Mouse (Mus musculus) hindbrain, embryonic 16.5 days (tissue): ENCODE data around the gene Cacna2d1. TPM values are rescaled to one million over a fixed set of nuclear protein-coding genes. Genes with fewer than 3 reads are reported as not detected.

Source experiments
- ATAC-seq: fragments of 200-750 bp; cut with Nextera tagmentation; 2 replicates; pipeline ENCODE4 v1.8.0; 2017; ENCODE audit warnings: moderate TSS enrichment, moderate library complexity
- H3K27ac ChIP-seq: fragments of 300-500 bp; sonication (generic); 2 replicates; pipeline ENCODE4 v1.5.1; 2014; ENCODE audit warnings: low read depth, mild to moderate bottlenecking, control low read depth, low read length, moderate library complexity
- H3K27me3 ChIP-seq: fragments of 300-500 bp; sonication (generic); replicated peaks from 2 replicates; pipeline ENCODE4 v1.6.1; 2014; ENCODE audit warnings: low read length; ENCODE audit not compliant: control insufficient read depth, insufficient read depth
- H3K36me3 ChIP-seq: fragments of 300-500 bp; sonication (generic); 2 replicates; pipeline ENCODE4 v1.6.1; 2014; ENCODE audit warnings: mild to moderate bottlenecking, low read length, moderate library complexity, mixed read lengths; ENCODE audit not compliant: control insufficient read depth, insufficient read depth
- H3K4me1 ChIP-seq: fragments of 300-500 bp; sonication (generic); 2 replicates; pipeline ENCODE4 v1.6.1; 2014; ENCODE audit warnings: low read depth, low read length; ENCODE audit not compliant: control insufficient read depth, insufficient read depth
- H3K4me2 ChIP-seq: fragments of 300-500 bp; sonication (generic); 2 replicates; pipeline ENCODE4 v1.6.1; 2014; ENCODE audit warnings: mild to moderate bottlenecking, low read length, control low read depth, moderate library complexity
- H3K4me3 ChIP-seq: fragments of 300-500 bp; sonication (generic); 2 replicates; pipeline ENCODE4 v1.5.1; 2014; ENCODE audit warnings: mild to moderate bottlenecking, low read length, control low read depth, moderate library complexity
- H3K9ac ChIP-seq: fragments of 300-500 bp; sonication (generic); 2 replicates; pipeline ENCODE4 v1.6.1; 2014; ENCODE audit warnings: low read depth, mild to moderate bottlenecking, control low read depth, low read length, moderate library complexity
- H3K9me3 ChIP-seq: fragments of 300-500 bp; sonication (generic); 2 replicates; pipeline ENCODE4 v1.6.1; 2014; ENCODE audit warnings: mild to moderate bottlenecking, low read length, moderate library complexity; ENCODE audit not compliant: control insufficient read depth
- WGBS: fragments of 180-500 bp; shearing (Covaris S2); extraction: QIAGEN DNeasy Blood & Tissue Kit; methylation state at CpG from one replicate; pipeline ENCODE4 v1.1.7; 2014; 5-methylcytosine and 5-hydroxymethylcytosine counted together
- polyA plus RNA-seq: library from polyadenylated mRNA; unstranded; fragments of >200 nt; fragmentation: Nextera tagmentation; extraction: Ambion mirVana; gene quantifications from 2 replicates; pipeline ENCODE4 v1.2.1, GENCODE M21; 2015

Gene Cacna2d1
- polyA plus RNA-seq, 1 experiment from 2014 or later = 30.4 TPM

DNA sequence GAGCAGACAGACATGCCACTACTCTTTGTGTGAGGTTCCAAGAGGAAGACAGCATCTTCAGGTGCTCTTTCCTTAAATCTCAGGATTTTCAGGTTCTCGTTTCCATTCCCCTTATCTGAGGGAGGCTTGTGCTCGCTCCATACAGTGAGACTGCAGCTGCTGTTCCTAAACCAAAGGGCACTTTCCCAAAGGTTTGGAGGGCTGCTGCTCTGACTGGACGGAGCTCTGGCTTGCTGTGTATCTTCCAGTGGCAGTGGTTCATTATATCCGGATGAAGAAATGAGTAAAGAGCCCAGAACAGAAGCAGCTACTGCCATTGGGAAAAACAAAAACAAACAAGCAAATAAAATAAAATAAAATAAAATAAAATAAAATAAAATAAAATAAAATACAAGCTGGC lies 359.3 kb downstream of the Cacna2d1 start:
- Histone ChIP-seq H3K36me3 (no peaks in the 10 kb centered on the region), H3K9me3 (no peaks in the 10 kb centered on the region), H3K27ac (no peak overlapping the region), H3K4me3 (no peak overlapping the region), H3K27me3 (no peaks in the 10 kb centered on the region), H3K4me1 (no peaks in the 10 kb centered on the region), H3K4me2 (no peak overlapping the region), H3K9ac (no peak overlapping the region)
- ATAC-seq = no peak
- 69% methylated on average over 4 of the region's 4 CpGs for WGBS

DNA sequence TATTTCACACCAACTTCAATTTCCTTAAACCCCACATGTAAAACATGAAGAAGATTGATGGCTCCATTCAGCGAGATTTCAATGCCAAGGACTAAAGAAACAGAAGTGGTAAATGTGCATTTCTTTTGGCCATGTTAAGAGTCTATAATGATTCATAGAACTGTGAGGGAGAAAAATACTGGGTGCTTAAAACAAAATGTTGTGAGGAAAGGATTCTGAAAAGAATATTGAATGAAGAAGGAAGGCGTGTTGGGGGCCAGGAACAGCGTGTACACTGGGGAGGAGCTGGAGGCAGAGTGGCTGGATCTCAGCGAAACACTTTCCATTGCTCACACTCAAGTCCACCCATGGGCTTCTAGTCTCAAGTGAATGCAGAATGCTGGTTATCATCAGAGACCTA lies 360.2 kb downstream of the Cacna2d1 start:
- no peak overlapping the region for H3K9ac ChIP-seq
- H3K9me3 ChIP-seq = no peaks in the 10 kb centered on the region
- H3K36me3 ChIP-seq = no peaks in the 10 kb centered on the region
- no peak overlapping the region for H3K27ac ChIP-seq
- no peaks in the 10 kb centered on the region for H3K4me1 ChIP-seq
- H3K4me3 ChIP-seq = no peak overlapping the region
- no peak for ATAC-seq
- no peaks in the 10 kb centered on the region for H3K27me3 ChIP-seq
- H3K4me2 ChIP-seq = no peak overlapping the region
- 54% methylated on average over 4 of the region's 4 CpGs for WGBS

DNA sequence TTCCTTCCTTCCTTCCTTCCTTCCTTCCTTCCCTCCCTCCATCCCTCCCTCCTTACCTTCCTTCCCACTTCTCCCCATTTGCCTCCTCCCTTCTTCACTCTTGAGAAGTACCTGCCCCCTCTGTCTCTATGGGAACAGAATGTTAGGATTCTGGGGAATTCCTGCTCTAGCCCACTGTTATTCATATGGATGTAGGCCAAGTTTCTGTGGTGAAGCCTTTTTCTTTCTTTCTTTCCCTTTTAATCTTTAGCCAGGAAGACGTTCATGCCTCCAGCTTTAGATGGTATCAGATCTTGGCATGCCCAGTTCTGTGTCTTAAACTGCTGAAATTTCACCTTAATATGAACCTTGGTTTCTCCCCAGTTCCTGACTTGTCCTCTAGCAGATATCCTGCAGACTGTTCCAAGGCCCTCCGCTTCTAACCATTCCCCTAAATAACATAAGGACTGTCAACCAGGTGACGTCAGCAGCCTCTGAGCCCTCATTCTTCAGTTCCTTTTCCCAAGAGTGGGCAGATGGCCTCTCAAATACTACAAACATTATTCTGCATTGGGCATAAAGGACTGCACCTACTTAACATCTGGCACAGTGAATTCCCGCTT lies 362.8 kb downstream of the Cacna2d1 start:
- Histone ChIP-seq H3K36me3 (no peaks in the 10 kb centered on the region), H3K4me1 (no peaks in the 10 kb centered on the region), H3K9ac (no peak overlapping the region), H3K9me3 (no peaks in the 10 kb centered on the region), H3K4me2 (no peak overlapping the region), H3K27ac (no peak overlapping the region), H3K27me3 (no peaks in the 10 kb centered on the region), H3K4me3 (no peak overlapping the region)
- 63% methylated on average over 4 of the region's 4 CpGs for WGBS
- no peak for ATAC-seq

DNA sequence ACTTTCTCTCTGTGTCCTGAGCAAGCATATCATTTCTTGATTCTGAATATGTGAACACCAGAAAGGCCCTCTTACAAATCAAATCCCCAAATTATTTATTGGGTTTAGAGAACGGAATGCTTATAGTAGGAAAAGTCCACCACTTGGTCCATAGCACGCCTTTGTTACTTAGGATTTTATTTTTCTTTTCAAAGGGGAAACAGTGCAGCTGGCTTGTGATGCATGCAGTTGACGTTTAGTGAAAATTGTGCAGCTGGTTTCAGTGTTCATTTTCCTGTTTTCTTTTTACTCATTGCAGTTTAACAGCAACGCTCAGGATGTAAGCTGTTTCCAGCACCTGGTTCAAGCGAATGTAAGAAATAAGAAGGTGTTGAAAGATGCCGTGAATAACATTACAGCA lies 365.1 kb downstream of the Cacna2d1 start:
- WGBS = 85% methylated on average over 6 of the region's 6 CpGs
- no peaks in the 10 kb centered on the region for H3K36me3 ChIP-seq
- no peak for ATAC-seq

DNA sequence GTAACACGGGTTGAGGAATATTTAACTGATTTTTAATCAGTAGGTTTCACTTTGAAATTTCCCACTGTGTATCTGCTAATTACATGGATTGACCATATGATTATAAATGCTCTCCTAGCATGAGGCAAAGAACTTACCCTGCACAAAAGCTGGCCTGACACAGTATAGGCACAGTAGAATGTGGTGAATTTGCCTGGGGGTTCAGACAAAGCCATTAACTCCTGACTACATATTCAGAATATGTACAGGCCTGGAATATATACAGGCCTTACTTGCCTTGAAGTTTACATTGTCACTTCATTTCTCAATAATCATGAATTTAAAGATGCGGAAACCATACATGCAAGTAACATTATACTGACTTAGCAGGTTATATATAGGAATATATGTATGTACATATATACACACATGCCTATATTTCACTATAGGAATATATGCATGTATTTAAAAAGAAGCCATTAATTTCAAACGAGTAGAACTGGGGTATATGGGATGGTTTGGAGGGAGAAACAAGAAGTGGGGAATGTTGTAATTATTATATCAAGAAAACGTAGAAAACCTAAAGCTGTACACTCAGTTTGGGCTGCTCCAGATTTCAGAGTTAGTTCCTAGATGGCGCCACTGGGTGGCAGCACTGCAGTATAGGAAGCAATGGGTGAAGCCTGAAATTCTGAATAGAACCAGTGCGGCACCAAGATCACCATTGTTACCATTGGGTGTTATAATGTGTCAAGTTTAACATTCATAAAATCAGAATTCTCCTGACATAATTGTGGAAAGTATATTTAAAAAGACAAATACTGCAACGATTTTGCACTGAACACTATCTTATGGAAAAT lies 374.9 kb downstream of the Cacna2d1 start:
- H3K27me3 ChIP-seq = no peaks in the 10 kb centered on the region
- no peak overlapping the region for H3K9ac ChIP-seq
- H3K4me1 ChIP-seq = no peaks in the 10 kb centered on the region
- no peak overlapping the region for H3K4me2 ChIP-seq
- WGBS = 40% methylated on average over 7 of the region's 7 CpGs
- H3K27ac ChIP-seq = no peak overlapping the region
- ATAC-seq = peak; percentile 91
- H3K9me3 ChIP-seq = no peaks in the 10 kb centered on the region
- no peaks in the 10 kb centered on the region for H3K36me3 ChIP-seq
- H3K4me3 ChIP-seq = no peak overlapping the region

More for the DNA sequence above, 365.1 kb downstream of the Cacna2d1 start:
- Histone ChIP-seq H3K4me3 (no peak overlapping the region), H3K4me2 (no peak overlapping the region), H3K9ac (no peak overlapping the region), H3K9me3 (no peaks in the 10 kb centered on the region), H3K27me3 (no peaks in the 10 kb centered on the region), H3K27ac (no peak overlapping the region), H3K4me1 (no peaks in the 10 kb centered on the region)

DNA sequence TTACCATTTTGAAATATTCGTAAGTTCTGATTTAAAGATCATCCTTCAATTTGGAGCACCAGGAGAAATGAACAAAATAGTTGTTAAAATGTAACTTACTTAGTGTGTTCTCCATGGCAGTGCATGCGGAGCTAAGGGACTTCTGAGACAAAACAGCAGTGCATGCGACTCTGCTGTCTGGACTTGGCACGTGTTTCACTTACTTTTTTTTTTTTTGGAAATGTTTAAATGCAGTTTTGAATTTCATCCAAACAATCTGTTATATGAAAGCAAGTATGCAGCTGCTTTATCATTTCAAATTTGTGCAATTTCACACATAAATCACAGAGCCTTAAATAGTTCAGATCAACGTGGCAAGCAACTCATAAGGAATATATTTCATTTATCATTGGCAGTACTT lies 379.8 kb downstream of the Cacna2d1 start:
- no peaks in the 10 kb centered on the region; the same call in 1 of the 2 replicates for H3K36me3 ChIP-seq
- H3K27ac ChIP-seq = no peak overlapping the region
- no peak overlapping the region for H3K4me2 ChIP-seq
- no peaks in the 10 kb centered on the region for H3K27me3 ChIP-seq
- no peak for ATAC-seq
- H3K9ac ChIP-seq = no peak overlapping the region
- H3K9me3 ChIP-seq = no peaks in the 10 kb centered on the region
- H3K4me3 ChIP-seq = no peak overlapping the region
- no peaks in the 10 kb centered on the region for H3K4me1 ChIP-seq
- whole genome bisulfite sequencing = 69% methylated on average over 5 of the region's 5 CpGs

DNA sequence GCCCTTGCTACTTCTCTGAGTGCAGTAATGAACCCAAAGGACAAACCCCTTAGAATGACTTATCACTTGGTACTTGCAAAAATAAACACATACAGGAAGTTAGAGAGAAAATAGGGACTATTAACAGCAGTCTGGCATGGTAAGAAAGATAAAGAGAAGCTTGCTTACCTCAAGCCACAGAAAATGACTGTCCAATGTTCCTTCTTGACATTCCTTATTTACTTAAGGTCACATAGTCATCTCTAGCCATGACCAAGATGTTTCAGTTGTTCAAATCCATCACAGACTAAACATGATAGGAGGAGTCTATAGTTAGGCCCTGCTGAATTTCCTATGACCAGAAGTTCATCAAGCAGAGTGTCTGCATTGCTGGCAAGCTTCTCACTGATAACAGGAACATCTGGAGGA lies 381.5 kb downstream of the Cacna2d1 start:
- H3K9ac ChIP-seq = no peak overlapping the region
- no peak overlapping the region for H3K27ac ChIP-seq
- no peak for ATAC-seq
- H3K9me3 ChIP-seq = no peaks in the 10 kb centered on the region
- no peaks in the 10 kb centered on the region for H3K4me1 ChIP-seq
- no peak overlapping the region for H3K4me3 ChIP-seq
- no peaks in the 10 kb centered on the region for H3K27me3 ChIP-seq
- H3K4me2 ChIP-seq = no peak overlapping the region
- H3K36me3 ChIP-seq = no peaks in the 10 kb centered on the region; the same call in 1 of the 2 replicates

DNA sequence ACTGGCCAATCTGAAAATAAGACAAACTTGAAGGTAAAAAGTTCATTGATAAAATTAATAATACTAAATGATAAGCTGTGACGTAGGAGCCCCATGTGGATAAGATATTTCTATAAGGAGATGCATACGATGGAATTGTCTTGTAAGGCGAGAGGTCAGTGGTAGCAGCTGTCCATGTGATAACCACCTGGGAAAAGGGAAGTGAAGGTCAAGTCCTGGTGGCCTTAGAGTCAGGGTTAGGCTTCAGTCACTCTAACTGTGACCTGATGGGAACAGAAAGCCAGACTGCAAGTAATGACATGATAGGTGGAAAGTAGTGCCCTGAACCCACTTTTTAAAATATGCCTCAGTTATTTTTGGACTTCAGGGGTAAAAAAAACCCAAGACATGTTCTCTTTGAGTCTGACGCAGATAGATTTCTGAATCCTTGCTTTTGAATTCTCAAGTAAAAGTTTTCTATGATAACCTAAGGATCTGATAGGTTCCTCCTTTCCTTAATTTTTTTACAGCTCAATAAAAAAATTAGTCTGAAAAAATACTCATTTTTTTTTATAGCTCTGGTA lies 383.3 kb downstream of the Cacna2d1 start:
- H3K4me2 ChIP-seq = no peak overlapping the region
- no peak overlapping the region for H3K4me3 ChIP-seq
- no peaks in the 10 kb centered on the region; the same call in 1 of the 2 replicates for H3K36me3 ChIP-seq
- H3K9ac ChIP-seq = no peak overlapping the region
- no peak overlapping the region for H3K27ac ChIP-seq
- ATAC-seq = no peak
- no peaks in the 10 kb centered on the region for H3K27me3 ChIP-seq
- H3K9me3 ChIP-seq = no peaks in the 10 kb centered on the region
- no peaks in the 10 kb centered on the region for H3K4me1 ChIP-seq
- WGBS = 85% methylated on average over 4 of the region's 4 CpGs

DNA sequence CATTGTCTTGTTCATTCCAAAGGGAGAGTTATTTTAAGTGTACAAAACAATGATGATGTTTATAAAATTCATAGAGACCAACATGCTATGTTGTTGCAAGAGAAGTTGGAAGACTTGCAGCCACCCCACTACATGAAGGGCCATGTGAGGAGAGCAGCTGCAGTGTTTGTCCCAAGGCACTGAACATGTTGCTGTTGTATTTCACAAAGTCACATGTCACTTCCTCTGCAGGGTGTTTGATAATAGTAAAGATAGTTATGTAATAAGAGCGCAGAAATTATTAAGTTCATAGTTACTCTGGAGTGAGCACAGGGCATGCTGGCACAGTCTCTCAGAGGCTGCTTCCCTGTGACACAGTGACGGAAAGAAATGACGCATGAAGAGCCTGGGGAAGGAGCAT lies 392.1 kb downstream of the Cacna2d1 start:
- ATAC-seq = no peak
- Histone ChIP-seq H3K27ac (no peak overlapping the region), H3K9ac (no peak overlapping the region), H3K4me1 (no peaks in the 10 kb centered on the region), H3K9me3 (no peaks in the 10 kb centered on the region), H3K4me3 (no peak overlapping the region), H3K4me2 (no peak overlapping the region), H3K36me3 (no peaks in the 10 kb centered on the region), H3K27me3 (no peaks in the 10 kb centered on the region)
- WGBS = 87% methylated on average over 3 of the region's 3 CpGs
